Mouse (Mus musculus) thymus, adult 2 months (tissue): ENCODE data around the gene Topbp1.

ENCODE experiments used
- CTCF ChIP-seq: fragments of 200-500 bp; IDR thresholded peaks from 2 replicates; pipeline ENCODE4 v1.5.1; 2012; ENCODE audit warnings: mild to moderate bottlenecking, control low read depth, low read length, moderate library complexity, borderline replicate concordance; ENCODE audit not compliant: control insufficient read depth, poor library complexity, insufficient read depth; ENCODE audit errors: extremely low read depth
- POLR2A ChIP-seq: fragments of 200-500 bp; IDR thresholded peaks from 2 replicates; pipeline ENCODE4 v1.6.1; 2012; ENCODE audit warnings: mild to moderate bottlenecking, low read length, control low read depth, moderate library complexity; ENCODE audit not compliant: control insufficient read depth, poor library complexity, insufficient read depth; ENCODE audit errors: extremely low read depth

GRCm38 (mm10) chr9:103363088-103363487 is 58.1 kb downstream of the Topbp1 start:
- TF ChIP-seq CTCF (no peak), POLR2A (no peak)
